Mouse (Mus musculus): ENCODE data around the gene Ovol1. TPM values are rescaled to one million over a fixed set of nuclear protein-coding genes. Genes with fewer than 3 reads are reported as not detected.

The Ovol1 gene
- total RNA-seq, 2 experiments from 2014 or later, result not detected

Other genes starting within 250 kb of the Ovol1 start
- gene Catsper1, start 224.9 kb downstream of the Ovol1 start, total RNA-seq (2021), result not detected
- 10 to 100 TPM; 15.4 to 17.9 TPM for gene Cst6, start 211.1 kb downstream of the Ovol1 start, total RNA-seq (2021)
- gene Eif1ad, start 193.9 kb downstream of the Ovol1 start, total RNA-seq (2021), result 10 to 100 TPM; 24.3 to 24.5 TPM
- 10 to 100 TPM; 91.6 to 99.4 TPM for gene Banf1, start 193.5 kb downstream of the Ovol1 start, total RNA-seq (2021)
- 10 to 100 TPM; 84.0 to 85.4 TPM for gene Sart1, start 171.9 kb downstream of the Ovol1 start, total RNA-seq (2021)
- gene Tsga10ip, start 158.1 kb downstream of the Ovol1 start, total RNA-seq (2021), result under 1 TPM in 1 of 2 experiments, not detected in 1; 0.29 TPM
- gene Drap1, start 135.7 kb downstream of the Ovol1 start, total RNA-seq (2021), result 100 to 1,000 TPM; 168 to 192 TPM
- 10 to 100 TPM; 60.8 to 63.3 TPM for gene AI837181, start 135.5 kb downstream of the Ovol1 start, total RNA-seq (2021)
- not detected for gene Fosl1, start 113.1 kb downstream of the Ovol1 start, total RNA-seq (2021)
- gene Ccdc85b, start 102.8 kb downstream of the Ovol1 start, total RNA-seq (2021), result 10 to 100 TPM; 25.8 to 26.3 TPM
- 10 to 100 TPM; 82.9 to 86.6 TPM for gene Fibp, start 100.0 kb downstream of the Ovol1 start, total RNA-seq (2021)
- 1 to 10 TPM; 2.2 to 2.7 TPM for gene Ctsw, start 92.1 kb downstream of the Ovol1 start, total RNA-seq (2021)
- 10 to 100 TPM; 14.5 to 15.9 TPM for gene Efemp2, start 86.7 kb downstream of the Ovol1 start, total RNA-seq (2021)
- gene Mus81, start 72.2 kb downstream of the Ovol1 start, total RNA-seq (2021), result 10 to 100 TPM; 33.7 to 37.0 TPM
- gene Cfl1, start 70.2 kb downstream of the Ovol1 start, total RNA-seq (2021), result 1,000 to 10,000 TPM; 1,767 to 1,844 TPM
- 1 to 10 TPM; 5.9 to 6.0 TPM for gene 1700020D05Rik, start 56.9 kb downstream of the Ovol1 start, total RNA-seq (2021)
- 10 to 100 TPM; 78.7 to 83.6 TPM for gene Snx32, start 50.1 kb downstream of the Ovol1 start, total RNA-seq (2021)
- 1 to 10 TPM; 7.4 to 8.2 TPM for gene Ap5b1, start 7.4 kb upstream of the Ovol1 start, total RNA-seq (2021)
- 10 to 100 TPM; 83.1 to 98.5 TPM for gene Rnaseh2c, start 41.2 kb upstream of the Ovol1 start, total RNA-seq (2021)
- gene Kat5, start 49.6 kb upstream of the Ovol1 start, total RNA-seq (2021), result 10 to 100 TPM; 76.1 to 81.7 TPM
- gene Rela, start 76.8 kb upstream of the Ovol1 start, total RNA-seq (2021), result 10 to 100 TPM; 22.0 to 23.9 TPM
- 10 to 100 TPM; 23.9 to 24.4 TPM for gene Sipa1, start 103.1 kb upstream of the Ovol1 start, total RNA-seq (2021)
- gene Map3k11, start 128.1 kb upstream of the Ovol1 start, total RNA-seq (2021), result 10 to 100 TPM; 12.6 to 15.9 TPM
- 10 to 100 TPM; 63.6 to 65.1 TPM for gene Pcnx3, start 128.3 kb upstream of the Ovol1 start, total RNA-seq (2021)
- not detected for gene Kcnk7, start 143.7 kb upstream of the Ovol1 start, total RNA-seq (2021)
- gene Ehbp1l1, start 165.7 kb upstream of the Ovol1 start, total RNA-seq (2021), result 10 to 100 TPM; 36.6 to 37.7 TPM
- 10 to 100 TPM; 38.7 to 39.2 TPM for gene Fam89b, start 169.0 kb upstream of the Ovol1 start, total RNA-seq (2021)
- 10 to 100 TPM; 26.6 to 29.0 TPM for gene Ltbp3, start 180.3 kb upstream of the Ovol1 start, total RNA-seq (2021)
- gene Scyl1, start 210.8 kb upstream of the Ovol1 start, total RNA-seq (2021), result 10 to 100 TPM; 77.7 to 79.5 TPM

Measured in left cerebral cortex, postnatal 14 days (tissue).